Mouse (Mus musculus): ENCODE data around the gene Tk1. TPM values are rescaled to one million over a fixed set of nuclear protein-coding genes. Genes with fewer than 3 reads are reported as not detected.
"Not testable (repeated sequence)": the region's sequence is repeated elsewhere in the genome, so short reads cannot be mapped to it uniquely, and the experiment has no call there.

Gene Tk1
- polyA plus RNA-seq, 1 experiment from 2014 or later = 22.9 TPM

GRCm38 (mm10) chr11:117843434-117843833, 17.5 kb upstream of the Tk1 start:
- WGBS = 85% methylated on average over 2 of the region's 2 CpGs

GRCm38 (mm10) chr11:117840910-117841309, 15.0 kb upstream of the Tk1 start:
- no peaks in the 10 kb centered on the region for H3K4me1 ChIP-seq (replicated peaks)
- H3K27me3 ChIP-seq = no peaks in the 10 kb centered on the region
- no peak overlapping the region for H3K27ac ChIP-seq (replicated peaks)
- no peaks in the 10 kb centered on the region for H3K9me3 ChIP-seq
- WGBS = 64% methylated on average over 1 of the region's 1 CpGs
- no peaks in the 10 kb centered on the region for H3K36me3 ChIP-seq
- no peak overlapping the region for H3K9ac ChIP-seq
- no peak for ATAC-seq (ENCODE audit: low FRiP score, low read depth)
- H3K4me2 ChIP-seq = no peak overlapping the region
- H3K4me3 ChIP-seq = no peak overlapping the region

More at GRCm38 (mm10) chr11:117843434-117843833, 17.5 kb upstream of the Tk1 start:
- Histone ChIP-seq H3K36me3 (no peaks in the 10 kb centered on the region), H3K9me3 (no peaks in the 10 kb centered on the region), H3K27me3 (no peaks in the 10 kb centered on the region), H3K9ac (no peak overlapping the region), H3K4me3 (no peak overlapping the region), H3K4me2 (no peak overlapping the region), H3K4me1 (replicated peaks) (peaks cover 7% of the 10 kb centered on the region), H3K27ac (replicated peaks) (no peak overlapping the region)
- ATAC-seq (ENCODE audit: low FRiP score, low read depth) = no peak

GRCm38 (mm10) chr11:117839021-117839420, 13.1 kb upstream of the Tk1 start:
- no peak overlapping the region for H3K4me3 ChIP-seq
- H3K27me3 ChIP-seq = no peaks in the 10 kb centered on the region
- no peaks in the 10 kb centered on the region for H3K36me3 ChIP-seq
- 91% methylated on average over 1 of the region's 1 CpGs for WGBS
- no peak overlapping the region for H3K4me2 ChIP-seq
- H3K9ac ChIP-seq = no peak overlapping the region
- H3K4me1 ChIP-seq (replicated peaks) = no peaks in the 10 kb centered on the region
- no peak for ATAC-seq (ENCODE audit: low FRiP score, low read depth)
- H3K27ac ChIP-seq (replicated peaks) = no peak overlapping the region
- H3K9me3 ChIP-seq = no peaks in the 10 kb centered on the region

GRCm38 (mm10) chr11:117838572-117838971, 12.7 kb upstream of the Tk1 start:
- Histone ChIP-seq H3K4me2 (no peak overlapping the region), H3K4me1 (replicated peaks) (no peaks in the 10 kb centered on the region), H3K9ac (no peak overlapping the region), H3K27ac (replicated peaks) (no peak overlapping the region), H3K27me3 (no peaks in the 10 kb centered on the region), H3K9me3 (no peaks in the 10 kb centered on the region), H3K4me3 (no peak overlapping the region), H3K36me3 (no peaks in the 10 kb centered on the region)
- WGBS = 82% methylated on average over 2 of the region's 2 CpGs
- no peak for ATAC-seq (ENCODE audit: low FRiP score, low read depth)

- 24% methylated on average over 13 of the region's 13 CpGs for WGBS
These were observed 10.4 kb upstream of the Tk1 start for GRCm38 (mm10) chr11:117836306-117836705.

GRCm38 (mm10) chr11:117834086-117834485, 8.2 kb upstream of the Tk1 start:
- H3K4me2 ChIP-seq = no peak overlapping the region
- H3K4me3 ChIP-seq = no peak overlapping the region
- no peak for ATAC-seq (ENCODE audit: low FRiP score, low read depth)
- no peaks in the 10 kb centered on the region for H3K27me3 ChIP-seq
- no peak overlapping the region for H3K27ac ChIP-seq (replicated peaks)
- H3K36me3 ChIP-seq = no peaks in the 10 kb centered on the region
- WGBS = 94% methylated on average over 8 of the region's 8 CpGs
- H3K4me1 ChIP-seq (replicated peaks) = peaks cover 10% of the 10 kb centered on the region; the same call in 1 of the 2 replicates
- no peak overlapping the region for H3K9ac ChIP-seq
- H3K9me3 ChIP-seq = no peaks in the 10 kb centered on the region

More at GRCm38 (mm10) chr11:117836306-117836705, 10.4 kb upstream of the Tk1 start:
- no peak overlapping the region for H3K27ac ChIP-seq (replicated peaks)
- no peaks in the 10 kb centered on the region for H3K9me3 ChIP-seq
- H3K9ac ChIP-seq = no peak overlapping the region
- H3K4me3 ChIP-seq = peak overlapping the region; percentile 8; the same call in 1 of the 2 replicates
- H3K27me3 ChIP-seq = no peaks in the 10 kb centered on the region
- no peak for ATAC-seq (ENCODE audit: low FRiP score, low read depth)
- H3K4me1 ChIP-seq (replicated peaks) = peaks cover 7% of the 10 kb centered on the region; the same call in 1 of the 2 replicates
- H3K4me2 ChIP-seq = peak overlapping the region; percentile 38
- H3K36me3 ChIP-seq = no peaks in the 10 kb centered on the region

GRCm38 (mm10) chr11:117833509-117833908, 7.6 kb upstream of the Tk1 start:
- H3K9me3 ChIP-seq; H3K27me3 ChIP-seq; H3K9ac ChIP-seq; H3K27ac ChIP-seq (replicated peaks); H3K36me3 ChIP-seq; ATAC-seq (ENCODE audit: low FRiP score, low read depth); H3K4me2 ChIP-seq; H3K4me3 ChIP-seq: not testable (repeated sequence)
- WGBS = 89% methylated on average over 6 of the region's 6 CpGs
- H3K4me1 ChIP-seq (replicated peaks) = peaks cover 14% of the 10 kb centered on the region; the same call in 1 of the 2 replicates

- ATAC-seq (ENCODE audit: low FRiP score, low read depth) = peak; percentile 76
- Histone ChIP-seq H3K4me1 (replicated peaks) (peaks cover 20% of the 10 kb centered on the region; the same call in 1 of the 2 replicates), H3K9ac (no peak overlapping the region), H3K4me2 (peak overlapping the region; percentile 59), H3K27me3 (no peaks in the 10 kb centered on the region), H3K36me3 (no peaks in the 10 kb centered on the region), H3K9me3 (no peaks in the 10 kb centered on the region), H3K4me3 (peak overlapping the region; percentile 40), H3K27ac (replicated peaks) (0 out of 2 replicates have a peak overlapping the region, but pooled peaks have one; percentile 19)
- WGBS = 20% methylated on average over 28 of the region's 28 CpGs
These were observed 6.4 kb upstream of the Tk1 start for GRCm38 (mm10) chr11:117832086-117832969.

- Histone ChIP-seq H3K4me1 (replicated peaks) (peaks cover 31% of the 10 kb centered on the region), H3K36me3 (no peaks in the 10 kb centered on the region), H3K9ac (no peak overlapping the region), H3K27me3 (no peaks in the 10 kb centered on the region), H3K4me2 (no peak overlapping the region), H3K9me3 (no peaks in the 10 kb centered on the region), H3K4me3 (no peak overlapping the region), H3K27ac (replicated peaks) (no peak overlapping the region)
- WGBS = 71% methylated on average over 9 of the region's 9 CpGs
- no peak for ATAC-seq (ENCODE audit: low FRiP score, low read depth)
These were observed 4.5 kb upstream of the Tk1 start for GRCm38 (mm10) chr11:117830401-117830800.

GRCm38 (mm10) chr11:117829671-117830215, 3.9 kb upstream of the Tk1 start:
- no peak for ATAC-seq (ENCODE audit: low FRiP score, low read depth)
- WGBS = 75% methylated on average over 2 of the region's 2 CpGs
- Histone ChIP-seq H3K27me3 (no peaks in the 10 kb centered on the region), H3K27ac (replicated peaks) (peak overlapping the region; percentile 54), H3K9ac (no peak overlapping the region), H3K9me3 (no peaks in the 10 kb centered on the region), H3K4me1 (replicated peaks) (peaks cover 38% of the 10 kb centered on the region), H3K4me2 (no peak overlapping the region), H3K36me3 (no peaks in the 10 kb centered on the region), H3K4me3 (no peak overlapping the region)

- no peak for ATAC-seq (ENCODE audit: low FRiP score, low read depth)
- Histone ChIP-seq H3K9ac (no peak overlapping the region), H3K4me3 (no peak overlapping the region), H3K27ac (replicated peaks) (peak overlapping the region; percentile 54), H3K4me1 (replicated peaks) (peaks cover 43% of the 10 kb centered on the region), H3K9me3 (no peaks in the 10 kb centered on the region), H3K36me3 (no peaks in the 10 kb centered on the region), H3K27me3 (no peaks in the 10 kb centered on the region), H3K4me2 (no peak overlapping the region)
- 54% methylated on average over 9 of the region's 9 CpGs for WGBS
These were observed 3.2 kb upstream of the Tk1 start for GRCm38 (mm10) chr11:117828888-117829604.

All from hindbrain, embryonic 15.5 days (tissue).